Mouse (Mus musculus) liver, postnatal 0 days (tissue): Measurements from ENCODE around the gene Ndufaf7. TPM values are rescaled to one million over a fixed set of nuclear protein-coding genes. Genes with fewer than 3 reads are reported as not detected.

Source experiments
- ATAC-seq: fragments of 200-750 bp; cut with Nextera tagmentation; 2 replicates; pipeline ENCODE4 v1.8.0; 2017; ENCODE audit warnings: mild to moderate bottlenecking, moderate library complexity
- DNase-seq: peaks from one replicate; pipeline ENCODE4 v3.0.0-alpha.2; 2016
- H3K27ac ChIP-seq: fragments of 300-500 bp; sonication (generic); 2 replicates; pipeline ENCODE4 v1.5.1; 2014; ENCODE audit warnings: antibody characterized with exemption, moderate library complexity, mild to moderate bottlenecking, low read depth
- H3K27me3 ChIP-seq: fragments of 300-500 bp; sonication (generic); 2 replicates; pipeline ENCODE4 v1.6.1; 2014; ENCODE audit warnings: low read length, control low read depth, mixed read lengths; ENCODE audit not compliant: insufficient read depth
- H3K36me3 ChIP-seq: fragments of 300-500 bp; sonication (generic); replicated peaks from 2 replicates; pipeline ENCODE4 v1.6.1; 2014; ENCODE audit warnings: mild to moderate bottlenecking, control low read depth, low read length, moderate library complexity, mixed read lengths; ENCODE audit not compliant: insufficient read depth
- H3K4me1 ChIP-seq: fragments of 300-500 bp; sonication (generic); 2 replicates; pipeline ENCODE4 v1.6.1; 2014; ENCODE audit warnings: antibody characterized with exemption, mild to moderate bottlenecking, control low read depth; ENCODE audit not compliant: insufficient read depth
- H3K4me2 ChIP-seq: fragments of 300-500 bp; sonication (generic); 2 replicates; pipeline ENCODE4 v1.6.1; 2014; ENCODE audit warnings: low read depth, mild to moderate bottlenecking, low read length, moderate library complexity, mixed read lengths
- H3K4me3 ChIP-seq: fragments of 300-500 bp; sonication (generic); 2 replicates; pipeline ENCODE4 v1.5.1; 2014; ENCODE audit warnings: low read depth, low read length
- H3K9ac ChIP-seq: fragments of 300-500 bp; sonication (generic); replicated peaks from 2 replicates; pipeline ENCODE4 v1.6.1; 2014; ENCODE audit warnings: mild to moderate bottlenecking, moderate library complexity
- H3K9me3 ChIP-seq: fragments of 300-500 bp; sonication (generic); 2 replicates; pipeline ENCODE4 v1.6.1; 2016; ENCODE audit warnings: mild to moderate bottlenecking, control low read depth, low read length, mixed read lengths
- CTCF ChIP-seq: sonication (generic); IDR thresholded peaks from 2 replicates; pipeline ENCODE4 v1.5.1; 2016; ENCODE audit warnings: antibody characterized with exemption, low read depth
- EP300 ChIP-seq: IDR thresholded peaks from 2 replicates; pipeline ENCODE4 v1.6.1; 2016; ENCODE audit warnings: antibody characterized with exemption, low read depth, mild to moderate bottlenecking
- WGBS: fragments of 180-500 bp; shearing (Covaris S2); extraction: QIAGEN DNeasy Blood & Tissue Kit; methylation state at CpG from one replicate; pipeline ENCODE4 v1.1.7; 2014; ENCODE audit not compliant: insufficient replicate concordance; 5-methylcytosine and 5-hydroxymethylcytosine counted together
- polyA plus RNA-seq: library from polyadenylated mRNA; unstranded; fragments of >200 nt; fragmentation: Nextera tagmentation; extraction: Ambion mirVana; gene quantifications from 2 replicates; pipeline ENCODE4 v1.2.1, GENCODE M21; 2015

Gene Ndufaf7
- polyA plus RNA-seq, 1 experiment from 2014 or later, result 22.2 TPM

- Histone ChIP-seq H3K4me1 (no peaks in the 10 kb centered on the region), H3K36me3 (peaks cover 62% of the 10 kb centered on the region), H3K27me3 (no peaks in the 10 kb centered on the region), H3K27ac (no peak overlapping the region), H3K9me3 (no peaks in the 10 kb centered on the region), H3K4me2 (no peak overlapping the region), H3K9ac (no peak overlapping the region), H3K4me3 (no peak overlapping the region)
- ATAC-seq (no peak), DNase-seq (no peak)
- WGBS, result 83% methylated on average over 5 of the region's 5 CpGs
- TF ChIP-seq EP300 (no peak), CTCF (no peak)
Observed at GRCm38 (mm10) chr17:78952070-78952469, 15.1 kb downstream of the Ndufaf7 start.

GRCm38 (mm10) chr17:78953240-78953639, 16.3 kb downstream of the Ndufaf7 start:
- Histone ChIP-seq H3K36me3 (peaks cover 69% of the 10 kb centered on the region), H3K27me3 (no peaks in the 10 kb centered on the region), H3K9ac (no peak overlapping the region), H3K9me3 (no peaks in the 10 kb centered on the region), H3K4me2 (no peak overlapping the region), H3K27ac (no peak overlapping the region), H3K4me3 (no peak overlapping the region), H3K4me1 (no peaks in the 10 kb centered on the region)
- DNase-seq, result no peak
- 70% methylated on average over 8 of the region's 8 CpGs for WGBS
- TF ChIP-seq EP300 (no peak), CTCF (no peak)
- ATAC-seq, result no peak

- TF ChIP-seq EP300 (no peak), CTCF (no peak)
- 75% methylated on average over 6 of the region's 6 CpGs for WGBS
- DNase-seq, result no peak
- Histone ChIP-seq H3K36me3 (peaks cover 59% of the 10 kb centered on the region), H3K9me3 (no peaks in the 10 kb centered on the region), H3K27me3 (no peaks in the 10 kb centered on the region), H3K4me2 (no peak overlapping the region), H3K4me1 (no peaks in the 10 kb centered on the region), H3K4me3 (no peak overlapping the region), H3K9ac (no peak overlapping the region), H3K27ac (no peak overlapping the region)
- ATAC-seq, result no peak
Observed at GRCm38 (mm10) chr17:78959473-78959872, 22.5 kb downstream of the Ndufaf7 start.

- Histone ChIP-seq H3K27me3 (no peaks in the 10 kb centered on the region), H3K4me3 (no peak overlapping the region), H3K4me1 (no peaks in the 10 kb centered on the region), H3K9ac (no peak overlapping the region), H3K27ac (no peak overlapping the region), H3K4me2 (no peak overlapping the region), H3K9me3 (no peaks in the 10 kb centered on the region), H3K36me3 (peaks cover 37% of the 10 kb centered on the region)
- TF ChIP-seq CTCF (no peak), EP300 (no peak)
- WGBS, result 85% methylated on average over 1 of the region's 1 CpGs
- DNase-seq (no peak), ATAC-seq (no peak)
Observed at GRCm38 (mm10) chr17:78964387-78964786, 27.5 kb downstream of the Ndufaf7 start.

- Histone ChIP-seq H3K36me3 (peaks cover 30% of the 10 kb centered on the region), H3K4me2 (no peak overlapping the region), H3K4me3 (no peak overlapping the region), H3K9ac (no peak overlapping the region), H3K9me3 (no peaks in the 10 kb centered on the region), H3K27ac (no peak overlapping the region), H3K4me1 (no peaks in the 10 kb centered on the region), H3K27me3 (no peaks in the 10 kb centered on the region)
- 76% methylated on average over 11 of the region's 11 CpGs for WGBS
- DNase-seq (peak; percentile 27), ATAC-seq (no peak)
- no peak for TF ChIP-seq EP300
- no peak for TF ChIP-seq CTCF
Observed at GRCm38 (mm10) chr17:78966092-78966883, 29.4 kb downstream of the Ndufaf7 start.

GRCm38 (mm10) chr17:78968500-78968899, 31.6 kb downstream of the Ndufaf7 start:
- no peaks in the 10 kb centered on the region for H3K27me3 ChIP-seq
- H3K9ac ChIP-seq, result no peak overlapping the region
- TF ChIP-seq EP300, result no peak
- TF ChIP-seq CTCF, result no peak
- no peak overlapping the region for H3K27ac ChIP-seq
- ATAC-seq, result no peak
- H3K4me3 ChIP-seq, result no peak overlapping the region
- no peaks in the 10 kb centered on the region for H3K4me1 ChIP-seq
- no peak overlapping the region for H3K4me2 ChIP-seq
- no peaks in the 10 kb centered on the region for H3K9me3 ChIP-seq
- DNase-seq, result no peak
- 66% methylated on average over 3 of the region's 3 CpGs for WGBS
- peaks cover 26% of the 10 kb centered on the region for H3K36me3 ChIP-seq
